Mouse (Mus musculus) embryonic fibroblast, embryonic 13.5 days (primary cell): ENCODE results near the gene Map4k4.

ENCODE experiments used
- CTCF ChIP-seq: IDR thresholded peaks from 2 replicates; pipeline ENCODE4 v1.5.1; 2011; ENCODE audit warnings: mild to moderate bottlenecking, control low read depth, low read length, moderate library complexity, borderline replicate concordance; ENCODE audit not compliant: insufficient read depth
- POLR2A ChIP-seq: IDR thresholded peaks from 2 replicates; pipeline ENCODE4 v1.6.1; 2011; ENCODE audit warnings: low read depth, mild to moderate bottlenecking, control low read depth, low read length, moderate library complexity

GRCm38 (mm10) chr1:39960623-39961022 is 59.9 kb downstream of the Map4k4 start:
- TF ChIP-seq CTCF (no peak), POLR2A (no peak)
